Mouse (Mus musculus) CH12.LX (cell line): ENCODE data around the gene Dnm3. TPM values are rescaled to one million over a fixed set of nuclear protein-coding genes. Genes with fewer than 3 reads are reported as not detected.

Experiments used
- DNase-seq: peaks from one replicate; pipeline ENCODE4 v3.0.0-alpha.2; 2013; ENCODE audit errors: extremely low read depth
- H3K27ac ChIP-seq: 2 replicates; pipeline ENCODE4 v1.5.1; 2012; ENCODE audit warnings: low read depth, mild to moderate bottlenecking, control low read depth, moderate library complexity; ENCODE audit not compliant: insufficient read depth
- H3K27me3 ChIP-seq: replicated peaks from 2 replicates; pipeline ENCODE3; 2012; ENCODE audit warnings: inconsistent platforms
- H3K36me3 ChIP-seq, 2 experiments: replicated peaks in 1 of 2; 2 replicates each; pipeline versions ENCODE3 to v1.6.1; 2012; ENCODE audit warnings: inconsistent platforms in 1 of 2, low read length in 1 of 2, mild to moderate bottlenecking in 1 of 2, mixed read lengths in 1 of 2, moderate library complexity in 1 of 2; ENCODE audit not compliant: control insufficient read depth in 1 of 2, insufficient read depth in 1 of 2
- H3K4me1 ChIP-seq, 2 experiments: 2 replicates each; pipeline ENCODE4 v1.6.1; 2012; ENCODE audit warnings: inconsistent platforms in 1 of 2, moderate library complexity in 1 of 2; ENCODE audit not compliant: insufficient read depth in 2 of 2, control insufficient read depth in 1 of 2
- H3K4me2 ChIP-seq: 2 replicates; pipeline ENCODE4 v1.6.1; 2012; ENCODE audit warnings: low read depth, mild to moderate bottlenecking, control low read depth; ENCODE audit not compliant: poor library complexity, insufficient read depth, severe bottlenecking
- H3K4me3 ChIP-seq, 3 experiments: fragments of 150-350 bp in 1 of 3; sonication (generic) in 1 of 3; replicated peaks in 1 of 3; 2 replicates each; pipeline versions ENCODE3 to v1.5.1; 2011 to 2012; ENCODE audit warnings: low read depth in 2 of 3, low read length in 2 of 3, mild to moderate bottlenecking in 2 of 3, moderate library complexity in 2 of 3, control low read depth in 1 of 3, improper control_type of control experiment in 1 of 3, inconsistent platforms in 1 of 3, mixed read lengths in 1 of 3; ENCODE audit not compliant: poor library complexity in 1 of 3
- H3K79me2 ChIP-seq: replicated peaks from 2 replicates; pipeline ENCODE4 v1.6.1; 2012; ENCODE audit warnings: mild to moderate bottlenecking, moderate library complexity; ENCODE audit not compliant: control insufficient read depth, poor library complexity, insufficient read depth, severe bottlenecking; ENCODE audit errors: extremely low read depth
- H3K9ac ChIP-seq: 2 replicates; pipeline ENCODE4 v1.6.1; 2012; ENCODE audit warnings: low read depth, mild to moderate bottlenecking, control low read depth, moderate library complexity; ENCODE audit not compliant: insufficient read depth
- H3K9me3 ChIP-seq: replicated peaks from 2 replicates; pipeline ENCODE3; 2012; ENCODE audit warnings: low read length, inconsistent platforms, mixed read lengths
- BHLHE40 ChIP-seq: IDR thresholded peaks from 2 replicates; pipeline ENCODE4 v1.6.1; 2011; ENCODE audit warnings: mild to moderate bottlenecking, low read depth, low read length, improper control_type of control experiment
- CTCF ChIP-seq, 2 experiments: IDR thresholded peaks in 1 of 2; conservative IDR thresholded peaks in 1 of 2; 2 replicates each; pipeline ENCODE4 v1.5.1; 2011 to 2012; ENCODE audit warnings: low read depth in 2 of 2, low read length in 2 of 2, improper control_type of control experiment in 1 of 2, inconsistent platforms in 1 of 2, mild to moderate bottlenecking in 1 of 2, moderate library complexity in 1 of 2
- E2F4 ChIP-seq: IDR thresholded peaks from 2 replicates; pipeline ENCODE4 v1.6.1; 2011; ENCODE audit warnings: low read depth, low read length, improper control_type of control experiment; ENCODE audit not compliant: insufficient replicate concordance
- ELF1 ChIP-seq: IDR thresholded peaks from 2 replicates; pipeline ENCODE4 v1.6.1; 2014; ENCODE audit warnings: low read depth, mild to moderate bottlenecking, inconsistent platforms, low read length, improper control_type of control experiment
- EP300 ChIP-seq: IDR thresholded peaks from 2 replicates; pipeline ENCODE4 v1.6.1; 2011; ENCODE audit warnings: low read length, improper control_type of control experiment
- ETS1 ChIP-seq: conservative IDR thresholded peaks from 2 replicates; pipeline ENCODE4 v1.6.1; 2012; ENCODE audit warnings: low read depth, mild to moderate bottlenecking, inconsistent platforms, low read length, improper control_type of control experiment, moderate library complexity
- GABPA ChIP-seq: IDR thresholded peaks from 2 replicates; pipeline ENCODE4 v1.6.1; 2012; ENCODE audit warnings: low read depth, low read length, improper control_type of control experiment, inconsistent platforms; ENCODE audit not compliant: insufficient replicate concordance
- JUND ChIP-seq: conservative IDR thresholded peaks from 2 replicates; pipeline ENCODE4 v1.6.1; 2011; ENCODE audit warnings: low read depth, low read length, improper control_type of control experiment
- KAT2A ChIP-seq: IDR thresholded peaks from 2 replicates; pipeline ENCODE4 v1.6.1; 2012; ENCODE audit warnings: low read length, improper control_type of control experiment, inconsistent platforms; ENCODE audit not compliant: insufficient replicate concordance
- MAZ ChIP-seq: IDR thresholded peaks from 2 replicates; pipeline ENCODE4 v1.6.1; 2012; ENCODE audit warnings: low read depth, mild to moderate bottlenecking, inconsistent platforms, low read length, improper control_type of control experiment, moderate library complexity
- MEF2A ChIP-seq: IDR thresholded peaks from 2 replicates; pipeline ENCODE4 v1.6.1; 2014; ENCODE audit warnings: low read depth, mild to moderate bottlenecking, inconsistent platforms, low read length, improper control_type of control experiment, borderline replicate concordance
- MYC ChIP-seq: IDR thresholded peaks from 2 replicates; pipeline ENCODE4 v1.6.1; 2011; ENCODE audit warnings: low read depth, mild to moderate bottlenecking, improper control_type of control experiment, low read length
- NELFE ChIP-seq: IDR thresholded peaks from 2 replicates; pipeline ENCODE4 v1.6.1; 2011; ENCODE audit warnings: low read depth, low read length, improper control_type of control experiment
- NRF1 ChIP-seq: IDR thresholded peaks from 2 replicates; pipeline ENCODE4 v1.6.1; 2014; ENCODE audit warnings: low read depth, mild to moderate bottlenecking, inconsistent platforms, low read length, improper control_type of control experiment, moderate library complexity
- PAX5 ChIP-seq: IDR thresholded peaks from 2 replicates; pipeline ENCODE4 v1.6.1; 2012; ENCODE audit warnings: low read length, inconsistent platforms, mixed read lengths
- POLR2AphosphoS2 ChIP-seq: IDR thresholded peaks from 2 replicates; pipeline ENCODE4 v1.6.1; 2011; ENCODE audit warnings: low read depth, low read length, improper control_type of control experiment
- RCOR1 ChIP-seq: conservative IDR thresholded peaks from 2 replicates; pipeline ENCODE4 v1.6.1; 2012; ENCODE audit warnings: low read depth, mild to moderate bottlenecking, inconsistent platforms, low read length, improper control_type of control experiment
- SIN3A ChIP-seq: IDR thresholded peaks from 2 replicates; pipeline ENCODE4 v1.6.1; 2012; ENCODE audit warnings: low read length, improper control_type of control experiment, inconsistent platforms
- TBP ChIP-seq: conservative IDR thresholded peaks from 2 replicates; pipeline ENCODE4 v1.6.1; 2011; ENCODE audit warnings: low read depth, low read length, improper control_type of control experiment
- UBTF ChIP-seq: IDR thresholded peaks from 2 replicates; pipeline ENCODE4 v1.6.1; 2012; ENCODE audit warnings: low read depth, mild to moderate bottlenecking, inconsistent platforms, low read length, improper control_type of control experiment, moderate library complexity
- USF1 ChIP-seq: IDR thresholded peaks from 2 replicates; pipeline ENCODE4 v1.6.1; 2014; ENCODE audit warnings: low read depth, mild to moderate bottlenecking, inconsistent platforms, low read length, improper control_type of control experiment
- ZC3H11A ChIP-seq: IDR thresholded peaks from 2 replicates; pipeline ENCODE4 v1.6.1; 2012; ENCODE audit warnings: low read depth, mild to moderate bottlenecking, inconsistent platforms, low read length, improper control_type of control experiment
- ZKSCAN1 ChIP-seq: IDR thresholded peaks from 2 replicates; pipeline ENCODE4 v1.6.1; 2012; ENCODE audit warnings: low read depth, inconsistent platforms, low read length, improper control_type of control experiment, borderline replicate concordance
- ZMIZ1 ChIP-seq: IDR thresholded peaks from 2 replicates; pipeline ENCODE4 v1.6.1; 2012; ENCODE audit warnings: low read depth, mild to moderate bottlenecking, inconsistent platforms, low read length, improper control_type of control experiment
- dilution Hi-C: fragments of 300-500 bp; cut with MboI; formaldehyde crosslinking; loops from 2 replicates; pipeline ENCODE4 v1.14.3; 2020; ENCODE audit warnings: low sequenced_read_pairs; ENCODE audit not compliant: extremely low pct_unique_long_range_greater_than_20kb, extremely low pct_ligation_motif_present
- in situ Hi-C: fragments of 300-500 bp; cut with MboI; formaldehyde crosslinking; loops from 3 replicates; pipeline ENCODE4 v1.14.3; 2019; ENCODE audit warnings: low sequenced_read_pairs, low pct_ligation_motif_present, low pct_unique_long_range_greater_than_20kb, mixed read lengths
- polyA plus RNA-seq: library from polyadenylated mRNA; unstranded; fragments of >175 nt; gene quantifications from 2 replicates; pipeline ENCODE4 v1.2.1, GENCODE M21; 2012; ENCODE audit warnings: low read depth; ENCODE audit not compliant: insufficient read length
- total RNA-seq, 2 experiments: library from RNA; depleted of rRNA; stranded (reverse); fragments of 300-350 nt in 1 of 2; fragments of >200 nt in 1 of 2; gene quantifications; 2 replicates each; pipeline ENCODE4 v1.2.3; 2012 to 2014

Dnm3 gene
- total and polyA plus RNA-seq, 3 experiments: 3.6 to 9.5 (median 6.9) TPM

DNA sequence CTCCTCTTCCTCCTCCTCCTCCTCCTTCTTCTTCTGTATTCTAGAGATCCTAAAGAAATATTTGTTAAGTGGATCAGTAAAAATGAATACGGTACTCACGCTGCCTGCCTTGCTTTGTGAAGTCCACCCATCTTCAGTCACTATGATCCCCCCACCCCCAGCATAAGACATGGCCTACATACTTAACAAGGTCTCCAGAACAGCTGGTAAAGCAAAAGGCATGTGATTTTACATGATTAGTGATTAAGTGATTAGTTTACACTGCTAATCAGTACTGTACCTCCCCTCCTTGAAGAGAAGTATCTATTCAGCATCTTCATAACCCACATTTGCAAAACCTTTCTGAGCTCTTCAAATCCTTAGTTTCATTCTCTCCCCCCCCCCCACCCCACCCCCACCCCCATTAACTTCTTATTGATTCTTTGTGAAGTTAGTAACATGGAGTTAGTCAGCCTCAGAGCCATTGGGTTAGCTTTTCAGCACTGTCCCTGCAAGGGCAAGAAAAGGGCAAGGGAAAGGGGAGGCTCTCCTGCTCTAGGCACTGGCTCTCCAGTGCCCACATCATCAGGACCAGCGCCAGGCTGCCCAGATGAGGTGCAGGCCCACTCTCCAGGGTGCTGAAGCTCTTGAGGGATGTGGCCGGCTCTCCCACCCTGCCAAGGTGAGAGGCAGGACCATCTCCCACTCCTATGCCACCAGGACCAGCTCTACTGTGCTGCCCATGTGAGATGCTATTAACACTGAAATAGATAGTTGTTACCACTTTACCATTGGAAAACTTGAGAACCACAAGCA lies 30.6 kb upstream of the Dnm3 start:
- TF ChIP-seq TBP (no peak), CTCF (conservative IDR thresholded peaks at IDR 0.05 in 1 of 2, IDR thresholded peaks at IDR 0.05 in 1 of 2; ENCODE audit: low read depth in 2 of 2, low read length in 2 of 2) (no peak), E2F4 (no peak), KAT2A (no peak), SIN3A (no peak), ZMIZ1 (no peak), ZKSCAN1 (no peak), NRF1 (no peak), ETS1 (no peak), POLR2AphosphoS2 (no peak), UBTF (no peak), RCOR1 (no peak), USF1 (no peak), PAX5 (no peak), NELFE (no peak), ELF1 (no peak), GABPA (no peak), MAZ (no peak), MEF2A (no peak), EP300 (no peak)
- Histone ChIP-seq H3K27ac (no peak overlapping the region), H3K4me1 (peaks cover 6 to 23% of the 10 kb centered on the region in 2 experiments), H3K79me2 (no peaks in the 10 kb centered on the region), H3K36me3 (no peaks in the 10 kb centered on the region), H3K27me3 (no peaks in the 10 kb centered on the region), H3K9me3 (no peaks in the 10 kb centered on the region), H3K4me2 (no peak overlapping the region), H3K4me3 (no peak overlapping the region), H3K9ac (no peak overlapping the region)
- in situ Hi-C loops (no loop called here), dilution Hi-C loops (no loop called here)
- no peak for DNase-seq

DNA sequence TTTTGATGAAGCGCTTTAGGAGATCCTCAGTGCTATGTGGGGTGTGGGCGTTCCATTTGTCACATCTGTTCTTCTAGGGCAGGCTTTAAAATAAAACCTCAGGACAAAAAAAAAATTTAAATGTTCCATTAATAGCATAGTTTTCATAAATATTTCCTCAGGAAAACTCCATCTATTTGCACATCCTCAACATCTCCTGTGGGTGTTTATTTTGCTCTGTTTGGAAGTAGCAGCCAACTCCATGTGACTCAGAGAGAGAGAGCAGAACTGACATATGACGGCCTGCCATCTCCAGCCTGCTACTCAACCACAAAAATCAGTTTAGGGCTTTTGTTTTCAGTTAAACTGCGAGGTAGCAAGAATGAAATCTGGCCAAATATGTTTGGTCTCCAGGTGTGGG lies 28.7 kb upstream of the Dnm3 start:
- Histone ChIP-seq H3K27ac (no peak overlapping the region), H3K9me3 (no peaks in the 10 kb centered on the region), H3K79me2 (no peaks in the 10 kb centered on the region), H3K27me3 (no peaks in the 10 kb centered on the region), H3K4me2 (no peak overlapping the region), H3K4me3 (no peak overlapping the region), H3K36me3 (no peaks in the 10 kb centered on the region), H3K9ac (no peak overlapping the region), H3K4me1 (peaks cover 6 to 23% of the 10 kb centered on the region in 2 experiments)
- no peak for TF ChIP-seq ZC3H11A
- no peak for TF ChIP-seq JUND
- no peak for TF ChIP-seq BHLHE40
- TF ChIP-seq MYC: no peak
- in situ Hi-C loops: no loop called here
- no peak for DNase-seq
- dilution Hi-C loops: no loop called here
